Comparison of ENCODE assay signal across 19 mouse cellular contexts in the genomic region with DNA sequence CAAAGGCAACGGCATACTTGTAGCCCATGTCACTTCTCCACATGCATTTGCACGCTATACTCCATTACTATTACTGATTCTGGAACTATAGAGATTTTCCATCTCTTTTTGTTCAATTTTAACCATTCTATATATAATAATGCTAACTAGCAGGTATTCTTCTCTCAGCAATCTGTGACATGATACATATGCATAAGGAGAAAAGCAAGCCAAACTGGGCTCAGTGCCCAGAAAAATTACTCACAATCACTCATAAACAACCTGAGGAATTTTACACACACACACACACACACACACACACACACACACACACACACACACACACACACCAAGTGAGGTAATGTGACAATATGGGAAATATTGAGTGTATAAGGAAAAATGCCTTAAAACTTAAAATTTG.
DNase-seq lines count a peak whose midpoint lies in the region; ATAC-seq and TF ChIP-seq lines count a peak whose summit lies in the region.
"Had no signal": no experiment of that assay in that cellular context is flagged by ENCODE, and none has a peak within 500 bp of the region (broad histone marks: within the 10 kb centered on the region; RNA-seq: fewer than 3 reads in every experiment).

No protein-coding gene starts in this region.

- TF ChIP-seq CTCF in brain, embryonic 14.5 days (IDR thresholded peaks at IDR 0.05; ENCODE audit: borderline replicate concordance, extremely low read depth, insufficient read depth, insufficient read length), result no peak

- DNase-seq in layer of hippocampus, adult 11-12 months (ENCODE audit: low spot score), result peak; percentile 12
- DNase-seq in layer of hippocampus, postnatal 36 days, result no peak
- peak; percentile 37 for DNase-seq in brain, embryonic 14.5 days (ENCODE audit: low read depth)
- peak; percentile 38 to 81 for DNase-seq in left cerebral cortex, postnatal 25 days (ENCODE audit: low spot score in 2 of 2)
- DNase-seq in right cerebral cortex, postnatal 36 days (ENCODE audit: low spot score in 2 of 2), result peak; percentile 41
- DNase-seq in lung, adult 18-20 months, result no peak
- DNase-seq in lung, postnatal 25 days (ENCODE audit: low spot score), result no peak
- DNase-seq: adrenal gland, adult 8-10 months; cerebellum, adult 11-12 months; cerebellum, postnatal 25 days; gastrocnemius, adult 2 months; heart, postnatal 14 days; kidney, adult 9 months; kidney, postnatal 36 days; liver, embryonic 13.5 days; thymus, postnatal 14 days had no signal

- no peak for TF ChIP-seq POLR2A in brain, embryonic 14.5 days (IDR thresholded peaks at IDR 0.05; ENCODE audit: borderline replicate concordance, extremely low read depth, insufficient read depth, insufficient read length, poor library complexity, severe bottlenecking)

- ATAC-seq in erythroid progenitor cell, adult 5-6 weeks (replicated peaks; ENCODE audit: low FRiP score, poor library complexity, severe bottlenecking), result no peak
- ATAC-seq: forebrain, embryonic 13.5 days; intestine, embryonic 15.5 days had no signal

- intact Hi-C loops in left cerebral cortex, postnatal 25 days (cut with DNase I), result loop anchor here (5.0 to 10.0 kb wide), 3 partner anchors 69 to 356 kb away; no protein-coding TSS in a partner anchor

Comparison
In these comparisons a context has a peak if more than half of its experiments do, and no peak if none do; other contexts are left out.
1. DNase-seq: peak in layer of hippocampus, adult 11-12 months (single experiment), brain, embryonic 14.5 days (single experiment), left cerebral cortex, postnatal 25 days (2 of 2) and right cerebral cortex, postnatal 36 days (2 of 2); none in layer of hippocampus, postnatal 36 days (0 of 2), lung, adult 18-20 months (0 of 2) and lung, postnatal 25 days (single experiment).